Mouse (Mus musculus) erythroid progenitor cell, adult 5-6 weeks (primary cell): ENCODE results near the gene Urah. TPM values are rescaled to one million over a fixed set of nuclear protein-coding genes. Genes with fewer than 3 reads are reported as not detected.

Experiments
- ATAC-seq: replicated peaks from 2 replicates; pipeline ENCODE4 v1.8.0; 2016; ENCODE audit warnings: moderate number of reproducible peaks, mild to moderate bottlenecking, moderate TSS enrichment, inconsistent platforms; ENCODE audit not compliant: poor library complexity, low FRiP score, severe bottlenecking
- total RNA-seq, 2 experiments: library from RNA; stranded (forward) in 1 of 2; stranded (reverse) in 1 of 2; fragments of 150-400 nt in 1 of 2; fragments of 186-747, 209-891 nt in 1 of 2; gene quantifications; 2 replicates each; pipeline versions ENCODE4 v1.2.3 to v1.2.4; 2015 to 2017; ENCODE audit warnings: low replicate concordance in 2 of 2

The Urah gene
- total RNA-seq, 2 experiments from 2014 or later: not detected

DNA sequence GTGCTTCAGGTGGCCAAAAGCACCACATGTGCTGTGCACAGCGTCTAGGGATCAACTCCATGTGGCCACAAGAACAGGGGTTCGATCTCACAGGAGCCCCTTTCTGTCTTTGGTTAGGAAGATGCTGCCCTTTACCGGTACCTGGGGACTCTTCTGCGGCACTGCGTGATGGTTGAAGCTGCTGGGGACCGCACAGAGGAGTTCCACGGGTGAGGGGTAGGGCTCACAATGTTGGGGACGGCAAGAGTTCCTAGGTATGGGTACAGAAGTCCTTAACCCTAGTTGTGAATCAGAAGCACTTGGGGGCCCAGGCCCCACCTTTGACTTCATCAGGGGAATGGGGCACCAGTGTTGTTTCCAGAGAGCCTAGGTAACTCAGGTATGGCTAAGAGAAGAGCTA is 23.9 kb downstream of the Urah start:
- ATAC-seq: no peak

DNA sequence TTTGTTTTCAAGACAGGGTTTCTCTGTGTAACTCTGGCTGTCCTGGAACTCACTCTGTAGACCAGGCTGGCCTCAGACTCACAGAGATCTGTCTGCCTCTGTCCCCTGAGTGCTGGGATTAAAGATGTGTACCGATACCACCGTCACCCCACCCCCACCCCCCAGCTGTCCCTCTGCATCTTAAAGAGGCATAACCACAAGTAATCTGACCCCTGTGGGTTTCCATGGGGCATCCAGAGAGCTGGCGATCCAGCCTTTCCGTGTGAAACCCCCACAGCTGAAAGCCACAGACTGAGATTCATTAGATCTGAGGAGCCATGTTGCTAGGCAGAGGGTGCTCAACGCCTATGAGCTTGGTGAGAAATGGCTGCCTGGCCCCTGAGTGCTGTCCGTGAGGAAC is 25.2 kb downstream of the Urah start:
- ATAC-seq: no peak

DNA sequence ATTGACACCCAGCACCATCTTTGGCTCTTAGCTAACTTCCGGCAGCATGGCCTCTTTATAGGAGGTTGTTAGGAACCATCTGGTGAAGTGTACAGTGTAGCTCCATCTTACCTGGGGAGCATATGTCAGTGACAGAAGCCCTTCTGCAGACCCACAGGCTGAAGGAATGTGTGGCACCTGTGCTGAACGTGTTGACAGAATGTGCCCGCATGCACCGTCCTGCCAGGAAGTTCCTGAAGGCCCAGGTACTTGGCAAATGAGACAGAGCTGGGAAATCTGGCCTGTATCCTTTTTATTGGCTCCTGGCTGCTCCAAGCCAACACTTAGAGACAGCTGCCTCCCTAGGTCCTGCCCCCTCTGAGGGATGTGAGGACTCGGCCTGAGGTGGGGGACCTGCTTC is 25.9 kb downstream of the Urah start:
- no peak for ATAC-seq

DNA sequence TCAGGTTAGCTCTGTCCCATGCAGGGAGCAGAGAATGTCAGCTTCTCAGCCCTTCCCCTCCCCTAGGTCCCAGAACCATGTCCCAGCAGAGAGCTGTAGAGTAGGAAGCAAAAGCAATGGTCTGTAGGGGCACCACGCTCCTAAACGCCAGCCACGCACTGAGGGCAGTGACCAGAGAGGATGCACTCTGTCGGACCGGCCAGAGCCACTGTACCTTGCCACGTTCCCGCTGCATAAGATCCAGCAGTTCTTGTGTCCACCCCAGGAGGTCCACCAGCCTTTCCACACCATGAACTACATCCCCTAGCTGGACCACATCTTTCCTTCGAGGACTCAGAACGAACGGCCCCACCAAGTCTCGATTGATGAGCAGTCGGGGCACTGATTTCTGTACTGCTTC is 29.9 kb downstream of the Urah start:
- no peak for ATAC-seq

DNA sequence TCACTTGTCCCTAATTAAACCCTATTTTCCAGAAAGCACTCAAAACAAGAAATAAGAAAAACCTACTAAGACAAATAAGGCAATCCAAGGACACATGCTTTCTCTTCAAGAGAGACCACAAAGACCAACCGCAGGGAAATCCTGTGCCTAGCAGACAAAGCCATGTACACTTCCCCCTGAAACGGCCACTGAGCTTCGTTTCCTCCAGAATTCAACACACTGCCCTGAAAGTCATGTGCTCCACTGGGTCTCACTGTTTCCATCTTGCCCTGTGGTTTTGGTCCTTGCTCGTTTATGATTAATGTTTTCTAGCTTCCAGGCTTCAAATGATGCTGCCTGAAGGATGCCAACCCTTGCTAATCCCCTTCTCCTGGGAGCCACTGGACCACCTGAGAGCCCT is 39.4 kb downstream of the Urah start:
- ATAC-seq: no peak

DNA sequence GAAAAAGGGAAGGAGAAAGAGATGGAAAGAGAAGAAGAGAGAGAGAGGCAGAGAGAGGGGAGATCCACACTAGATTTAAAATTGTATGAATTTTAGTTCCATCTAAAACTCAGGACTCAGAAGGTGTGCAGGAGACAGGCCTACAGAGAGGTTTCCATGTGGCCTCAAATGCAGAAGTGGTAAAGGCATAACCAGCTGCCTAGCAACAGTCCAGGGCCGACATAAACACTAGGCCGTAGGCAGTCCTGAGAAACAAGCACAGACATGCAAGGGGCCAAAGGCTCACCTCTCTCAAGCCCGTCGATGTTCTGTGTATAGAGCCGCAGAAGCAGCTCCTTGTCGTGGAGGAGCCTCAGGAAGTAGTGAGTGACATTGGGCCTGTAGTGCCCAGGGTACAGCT is 42.5 kb downstream of the Urah start:
- no peak for ATAC-seq

DNA sequence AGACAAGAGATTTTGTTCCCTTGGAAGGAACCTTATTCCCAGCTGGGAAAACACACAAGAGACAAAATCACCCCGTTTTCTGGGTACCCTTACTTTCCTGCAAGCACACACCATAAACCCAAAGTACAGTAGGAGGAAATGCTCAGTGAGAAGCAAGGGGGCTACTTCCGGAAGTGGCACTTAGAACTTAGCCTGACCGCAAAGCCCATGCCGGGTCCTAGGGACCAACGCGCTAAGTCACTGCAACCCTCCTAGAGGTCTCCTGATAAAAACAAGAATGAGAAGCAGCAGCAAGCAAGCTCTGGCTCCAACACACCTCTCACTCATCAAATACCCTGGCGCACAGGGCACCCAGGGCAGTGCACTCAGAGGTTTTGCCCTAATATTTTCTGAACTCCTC is 44.5 kb downstream of the Urah start:
- no peak for ATAC-seq

DNA sequence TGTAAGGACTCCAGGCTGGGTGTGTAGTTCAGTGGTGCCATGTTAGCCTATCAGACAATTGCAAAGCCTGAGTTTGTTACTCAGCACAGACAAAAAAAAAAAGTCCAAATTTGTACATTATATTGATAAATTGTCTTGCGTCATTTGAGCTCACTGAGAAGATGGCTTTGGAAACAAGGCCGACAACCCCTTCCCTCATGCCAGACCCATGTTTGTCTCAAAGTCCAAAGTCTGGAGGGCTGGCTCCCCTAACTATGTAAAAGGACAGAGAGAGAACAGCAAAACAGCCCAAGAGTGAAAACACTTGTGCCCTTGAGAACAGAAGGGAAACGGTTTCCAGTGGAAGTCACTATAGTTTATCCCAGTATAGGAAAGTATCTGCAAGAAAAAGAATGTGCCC is 45.6 kb downstream of the Urah start:
- ATAC-seq: no peak

DNA sequence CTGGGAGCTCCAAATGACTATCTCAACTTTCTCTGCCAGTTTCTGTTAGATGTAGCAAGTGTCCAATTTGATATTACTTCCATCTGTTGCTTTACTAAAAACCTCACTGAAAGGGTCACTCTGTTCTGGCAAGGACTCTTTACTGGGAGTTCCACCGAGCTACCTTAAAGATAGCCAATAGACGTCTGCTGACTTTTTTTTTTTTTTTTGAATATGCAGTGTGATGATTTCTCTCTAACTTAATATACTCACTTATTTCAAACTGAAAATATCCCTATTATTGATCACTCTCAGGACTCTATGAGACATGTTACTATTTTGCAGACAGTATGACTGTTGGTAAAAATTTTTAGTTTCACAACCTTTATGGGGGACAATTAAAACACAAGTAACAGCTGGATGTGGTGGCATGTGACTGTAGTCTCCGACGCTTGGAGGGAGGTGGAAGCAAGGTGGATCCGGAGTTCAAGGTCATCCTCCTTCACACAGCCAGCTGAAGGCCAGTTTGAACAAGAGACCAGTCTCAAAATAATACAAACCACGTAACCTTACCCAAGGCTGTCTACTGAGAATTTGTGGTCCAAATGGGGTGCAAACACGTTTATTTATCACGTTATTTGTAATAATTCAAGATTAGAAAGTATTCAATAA is 46.2 kb downstream of the Urah start:
- ATAC-seq: 0 out of 2 replicates have a peak, but pooled peaks have one; percentile 9

DNA sequence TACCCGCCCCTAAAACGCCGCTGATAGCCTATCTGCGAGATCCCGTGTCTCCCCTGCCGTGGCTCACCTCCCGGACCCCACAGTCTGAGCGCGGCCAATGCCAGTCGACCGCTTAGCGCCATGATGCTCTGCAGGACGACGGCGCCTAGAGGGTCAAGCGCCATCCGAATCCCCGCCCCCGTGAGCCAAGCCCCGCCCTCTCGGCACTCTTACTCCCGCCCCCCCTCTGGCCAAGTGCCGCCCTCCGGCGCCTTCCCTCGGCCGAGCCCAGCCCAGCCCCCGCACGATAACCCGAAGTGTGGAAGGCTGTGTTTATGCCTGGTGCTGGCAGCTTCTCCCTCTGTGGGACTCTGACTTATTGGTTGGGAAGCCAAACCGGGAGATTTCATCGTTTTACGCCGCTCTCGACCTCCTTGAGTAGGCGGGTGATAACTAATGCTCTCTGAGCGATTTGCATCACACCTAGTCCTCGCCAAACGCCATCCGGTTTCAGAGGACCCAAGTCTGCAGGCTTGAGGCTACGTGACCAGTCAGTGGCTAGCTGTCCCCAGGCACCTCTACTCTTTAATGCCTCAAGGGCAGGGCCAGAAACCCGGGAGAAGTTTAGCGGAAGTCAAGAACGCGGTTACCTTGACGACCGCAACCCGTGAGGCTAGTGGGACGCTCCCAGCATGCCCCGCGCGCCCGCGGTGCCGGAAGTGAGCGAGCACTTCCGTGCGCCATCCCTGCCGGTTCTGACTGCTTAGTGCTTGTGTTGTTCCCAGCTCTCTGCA is 47.1 kb downstream of the Urah start, which contains the start of the genes Psmd13 and Sirt3:
Psmd13 (plus strand) TSS at position 273 of the 773 bp plus-strand sequence.
Sirt3 (minus strand) TSS at position 614 of the 773 bp plus-strand sequence.
- peak; percentile 91 for ATAC-seq

DNA sequence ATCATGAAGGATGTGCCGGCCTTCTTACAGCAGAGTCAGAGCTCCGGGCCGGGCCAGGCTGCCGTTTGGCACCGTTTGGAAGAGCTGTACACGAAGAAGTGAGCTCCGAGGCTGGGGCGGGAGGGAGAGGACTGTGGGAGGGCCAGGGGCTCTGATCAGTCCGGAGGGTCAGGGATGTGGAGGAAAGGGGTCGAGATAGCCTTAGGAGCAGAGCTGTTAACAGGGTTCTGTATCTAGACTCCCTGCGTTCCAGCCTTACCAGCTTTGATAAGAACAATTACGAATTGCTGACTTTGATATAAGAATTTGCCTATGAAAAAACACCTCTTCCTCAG is 47.6 kb downstream of the Urah start:
- peak; percentile 13; the same call in 1 of the 2 replicates for ATAC-seq

Other genes with a start within 250 kb of the Urah start
- gene Olfr46, start 233.7 kb upstream of the Urah start, total RNA-seq (2015; ENCODE audit: low replicate concordance): not detected in 2 replicates
- 0.08 and 0.26 TPM in 2 replicates for gene Olfr46, start 233.7 kb upstream of the Urah start, total RNA-seq (2017; ENCODE audit: low replicate concordance)
- not detected in 2 replicates for gene Olfr61, start 206.0 kb upstream of the Urah start, total RNA-seq (2015; ENCODE audit: low replicate concordance)
- gene Olfr61, start 206.0 kb upstream of the Urah start, total RNA-seq (2017; ENCODE audit: low replicate concordance): not detected in 2 replicates
- gene Olfr53, start 188.6 kb upstream of the Urah start, total RNA-seq (2015; ENCODE audit: low replicate concordance): not detected in 2 replicates
- gene Olfr53, start 188.6 kb upstream of the Urah start, total RNA-seq (2017; ENCODE audit: low replicate concordance): not detected in 2 replicates
- gene Olfr539, start 175.1 kb upstream of the Urah start, total RNA-seq (2015; ENCODE audit: low replicate concordance): not detected in 2 replicates
- gene Olfr539, start 175.1 kb upstream of the Urah start, total RNA-seq (2017; ENCODE audit: low replicate concordance): not detected in 2 replicates
- not detected in 2 replicates for gene Olfr45, start 153.1 kb upstream of the Urah start, total RNA-seq (2015; ENCODE audit: low replicate concordance)
- gene Olfr45, start 153.1 kb upstream of the Urah start, total RNA-seq (2017; ENCODE audit: low replicate concordance): not detected in 2 replicates
- gene Olfr541, start 137.8 kb upstream of the Urah start, total RNA-seq (2015; ENCODE audit: low replicate concordance): not detected in 2 replicates
- not detected in 2 replicates for gene Olfr541, start 137.8 kb upstream of the Urah start, total RNA-seq (2017; ENCODE audit: low replicate concordance)
- gene Cyp2e1, start 71.3 kb upstream of the Urah start, total RNA-seq (2015; ENCODE audit: low replicate concordance): not detected in 2 replicates
- gene Cyp2e1, start 71.3 kb upstream of the Urah start, total RNA-seq (2017; ENCODE audit: low replicate concordance): not detected in 2 replicates
- gene Syce1, start 47.2 kb upstream of the Urah start, total RNA-seq (2015; ENCODE audit: low replicate concordance): 1.8 TPM in 1 of 2 replicates, not detected in the other
- gene Syce1, start 47.2 kb upstream of the Urah start, total RNA-seq (2017; ENCODE audit: low replicate concordance): not detected in 2 replicates
- gene Zfp941, start 12.8 kb upstream of the Urah start, total RNA-seq (2015; ENCODE audit: low replicate concordance): 0.36 TPM in 1 of 2 replicates, not detected in the other
- gene Zfp941, start 12.8 kb upstream of the Urah start, total RNA-seq (2017; ENCODE audit: low replicate concordance): not detected in 2 replicates
- gene Scgb1c1, start 10.5 kb downstream of the Urah start, total RNA-seq (2015; ENCODE audit: low replicate concordance): not detected in 2 replicates
- gene Scgb1c1, start 10.5 kb downstream of the Urah start, total RNA-seq (2017; ENCODE audit: low replicate concordance): not detected in 2 replicates
- gene Odf3, start 12.8 kb downstream of the Urah start, total RNA-seq (2015; ENCODE audit: low replicate concordance): not detected in 2 replicates
- gene Odf3, start 12.8 kb downstream of the Urah start, total RNA-seq (2017; ENCODE audit: low replicate concordance): not detected in 2 replicates
- not detected in 2 replicates for gene Gm45785, start 21.3 kb downstream of the Urah start, total RNA-seq (2015; ENCODE audit: low replicate concordance)
- 2.8 TPM in 1 of 2 replicates, not detected in the other for gene Gm45785, start 21.3 kb downstream of the Urah start, total RNA-seq (2017; ENCODE audit: low replicate concordance)
- gene Ric8a, start 21.9 kb downstream of the Urah start, total RNA-seq (2015; ENCODE audit: low replicate concordance): 19.1 and 49.5 TPM in 2 replicates
- gene Ric8a, start 21.9 kb downstream of the Urah start, total RNA-seq (2017; ENCODE audit: low replicate concordance): 12.1 and 22.2 TPM in 2 replicates
- gene Bet1l, start 22.6 kb downstream of the Urah start, total RNA-seq (2015; ENCODE audit: low replicate concordance): 7.6 and 9.2 TPM in 2 replicates
- 9.0 and 9.4 TPM in 2 replicates for gene Bet1l, start 22.6 kb downstream of the Urah start, total RNA-seq (2017; ENCODE audit: low replicate concordance)
- gene Psmd13, start 47.0 kb downstream of the Urah start, total RNA-seq (2015; ENCODE audit: low replicate concordance): 74.2 and 90.1 TPM in 2 replicates
- 136 and 162 TPM in 2 replicates for gene Psmd13, start 47.0 kb downstream of the Urah start, total RNA-seq (2017; ENCODE audit: low replicate concordance)
- 14.4 and 16.3 TPM in 2 replicates for gene Sirt3, start 47.3 kb downstream of the Urah start, total RNA-seq (2015; ENCODE audit: low replicate concordance)
- gene Sirt3, start 47.3 kb downstream of the Urah start, total RNA-seq (2017; ENCODE audit: low replicate concordance): 6.5 and 13.5 TPM in 2 replicates
- gene Cox8b, start 65.4 kb downstream of the Urah start, total RNA-seq (2015; ENCODE audit: low replicate concordance): not detected in 2 replicates
- gene Cox8b, start 65.4 kb downstream of the Urah start, total RNA-seq (2017; ENCODE audit: low replicate concordance): not detected in 2 replicates
- not detected in 2 replicates for gene Nlrp6, start 85.9 kb downstream of the Urah start, total RNA-seq (2015; ENCODE audit: low replicate concordance)
- not detected in 2 replicates for gene Nlrp6, start 85.9 kb downstream of the Urah start, total RNA-seq (2017; ENCODE audit: low replicate concordance)
- 0.72 TPM in 1 of 2 replicates, not detected in the other for gene Pgghg, start 106.4 kb downstream of the Urah start, total RNA-seq (2015; ENCODE audit: low replicate concordance)
- 0.90 and 1.3 TPM in 2 replicates for gene Pgghg, start 106.4 kb downstream of the Urah start, total RNA-seq (2017; ENCODE audit: low replicate concordance)
- gene Ifitm5, start 115.3 kb downstream of the Urah start, total RNA-seq (2015; ENCODE audit: low replicate concordance): not detected in 2 replicates
- not detected in 2 replicates for gene Ifitm5, start 115.3 kb downstream of the Urah start, total RNA-seq (2017; ENCODE audit: low replicate concordance)
- gene Gm45717, start 120.9 kb downstream of the Urah start, total RNA-seq (2015; ENCODE audit: low replicate concordance): not detected in 2 replicates
- not detected in 2 replicates for gene Gm45717, start 120.9 kb downstream of the Urah start, total RNA-seq (2017; ENCODE audit: low replicate concordance)
- 61.6 and 73.4 TPM in 2 replicates for gene Ifitm2, start 121.0 kb downstream of the Urah start, total RNA-seq (2015; ENCODE audit: low replicate concordance)
- 14.5 and 51.7 TPM in 2 replicates for gene Ifitm2, start 121.0 kb downstream of the Urah start, total RNA-seq (2017; ENCODE audit: low replicate concordance)
- 31.0 TPM in 1 of 2 replicates, not detected in the other for gene Ifitm1, start 132.2 kb downstream of the Urah start, total RNA-seq (2015; ENCODE audit: low replicate concordance)
- gene Ifitm1, start 132.2 kb downstream of the Urah start, total RNA-seq (2017; ENCODE audit: low replicate concordance): 0.90 and 20.6 TPM in 2 replicates
- 156 and 271 TPM in 2 replicates for gene Ifitm3, start 175.8 kb downstream of the Urah start, total RNA-seq (2015; ENCODE audit: low replicate concordance)
- gene Ifitm3, start 175.8 kb downstream of the Urah start, total RNA-seq (2017; ENCODE audit: low replicate concordance): 73.5 and 106 TPM in 2 replicates
- 172 and 212 TPM in 2 replicates for gene Ifitm6, start 182.9 kb downstream of the Urah start, total RNA-seq (2015; ENCODE audit: low replicate concordance)
- gene Ifitm6, start 182.9 kb downstream of the Urah start, total RNA-seq (2017; ENCODE audit: low replicate concordance): 65.6 and 95.9 TPM in 2 replicates
- not detected in 2 replicates for gene Gm17387, start 194.1 kb downstream of the Urah start, total RNA-seq (2015; ENCODE audit: low replicate concordance)
- not detected in 2 replicates for gene Gm17387, start 194.1 kb downstream of the Urah start, total RNA-seq (2017; ENCODE audit: low replicate concordance)
- not detected in 2 replicates for gene B4galnt4, start 226.1 kb downstream of the Urah start, total RNA-seq (2015; ENCODE audit: low replicate concordance)
- 0.26 TPM in 1 of 2 replicates, not detected in the other for gene B4galnt4, start 226.1 kb downstream of the Urah start, total RNA-seq (2017; ENCODE audit: low replicate concordance)
- 4.3 TPM in 1 of 2 replicates, not detected in the other for gene Pkp3, start 243.2 kb downstream of the Urah start, total RNA-seq (2015; ENCODE audit: low replicate concordance)
- gene Pkp3, start 243.2 kb downstream of the Urah start, total RNA-seq (2017; ENCODE audit: low replicate concordance): 0.91 and 1.3 TPM in 2 replicates